Mouse (Mus musculus): Measurements from ENCODE around the gene Ssb. TPM values are rescaled to one million over a fixed set of nuclear protein-coding genes. Genes with fewer than 3 reads are reported as not detected.
A peak's percentile ranks its signal among the peaks of the same experiment; 100 is the strongest.

The Ssb gene
- total RNA-seq (2021), result 10 to 100 TPM; 59.8 to 60.6 TPM
- long read RNA-seq, experiment 1, transcript Ssb-201 (12 exons, 2,001 nt), result major isoform, 39 of 45 reads
- long read RNA-seq, experiment 1, partial matches to known transcripts, result 1 of 45 reads
- long read RNA-seq, experiment 1, other reads (novel, unspliced or antisense), result 3 of 45 reads
- long read RNA-seq, experiment 2, transcript Ssb-201 (12 exons, 2,001 nt), result major isoform, 37 of 49 reads
- long read RNA-seq, experiment 2, partial matches to known transcripts, result 5 of 49 reads
- long read RNA-seq, experiment 2, other reads (novel, unspliced or antisense), result 4 of 49 reads

DNA sequence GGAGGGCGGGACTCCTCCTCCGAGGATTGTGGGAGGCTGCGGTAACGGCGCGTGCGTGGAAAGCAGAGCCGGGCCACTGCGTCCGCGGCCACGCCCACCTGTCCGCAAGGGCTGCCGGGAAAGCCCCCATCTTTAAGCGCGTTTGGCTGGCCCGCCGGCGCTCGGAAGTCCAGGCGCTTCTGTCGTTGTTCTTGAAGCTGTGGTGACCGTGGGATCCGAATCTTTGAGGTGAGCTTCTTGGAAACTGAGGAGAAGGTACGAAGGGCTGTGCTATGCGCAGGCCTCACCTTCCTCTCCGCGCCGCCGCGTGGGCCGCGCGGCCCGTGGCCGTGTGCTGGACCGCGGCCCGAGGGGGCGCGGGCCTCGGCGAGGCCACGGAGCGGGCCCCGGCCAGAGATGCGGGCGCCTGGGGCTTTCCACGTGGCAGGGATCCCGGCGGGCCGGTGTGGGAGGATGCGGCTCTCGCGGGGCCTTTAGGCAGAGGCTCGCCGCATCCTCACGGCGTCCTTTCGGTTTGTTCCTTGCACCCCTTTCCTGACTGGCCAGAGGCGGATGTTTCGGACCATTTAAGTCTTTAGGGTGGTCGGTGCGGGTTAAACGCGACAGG is at the start of gene Ssb:
Gene Ssb (plus strand): TSS at position 78 of the 607 bp plus-strand sequence.
- DNase-seq (ENCODE audit: low spot score), result peak; percentile 92

DNA sequence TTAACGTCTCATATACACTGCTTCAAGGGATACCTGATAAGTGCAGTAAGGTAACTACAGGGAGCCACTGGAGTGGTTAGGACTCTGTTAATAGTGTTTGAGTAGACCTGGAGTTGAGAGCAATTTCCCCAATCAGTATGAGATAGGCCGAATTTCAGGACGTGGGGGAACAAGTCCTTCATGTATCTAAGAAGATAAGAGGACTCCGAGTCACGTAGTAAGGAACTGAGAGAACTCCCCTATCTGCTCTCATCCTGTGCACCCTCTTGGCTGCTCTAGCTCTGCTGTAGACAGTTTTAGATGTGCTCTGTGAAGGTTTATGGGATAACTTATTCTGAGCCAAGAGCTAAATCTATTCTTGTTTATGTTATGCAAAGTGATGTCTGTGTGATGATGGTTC is 44.8 kb upstream of the Ssb start:
- no peak for DNase-seq (ENCODE audit: low spot score)

DNA sequence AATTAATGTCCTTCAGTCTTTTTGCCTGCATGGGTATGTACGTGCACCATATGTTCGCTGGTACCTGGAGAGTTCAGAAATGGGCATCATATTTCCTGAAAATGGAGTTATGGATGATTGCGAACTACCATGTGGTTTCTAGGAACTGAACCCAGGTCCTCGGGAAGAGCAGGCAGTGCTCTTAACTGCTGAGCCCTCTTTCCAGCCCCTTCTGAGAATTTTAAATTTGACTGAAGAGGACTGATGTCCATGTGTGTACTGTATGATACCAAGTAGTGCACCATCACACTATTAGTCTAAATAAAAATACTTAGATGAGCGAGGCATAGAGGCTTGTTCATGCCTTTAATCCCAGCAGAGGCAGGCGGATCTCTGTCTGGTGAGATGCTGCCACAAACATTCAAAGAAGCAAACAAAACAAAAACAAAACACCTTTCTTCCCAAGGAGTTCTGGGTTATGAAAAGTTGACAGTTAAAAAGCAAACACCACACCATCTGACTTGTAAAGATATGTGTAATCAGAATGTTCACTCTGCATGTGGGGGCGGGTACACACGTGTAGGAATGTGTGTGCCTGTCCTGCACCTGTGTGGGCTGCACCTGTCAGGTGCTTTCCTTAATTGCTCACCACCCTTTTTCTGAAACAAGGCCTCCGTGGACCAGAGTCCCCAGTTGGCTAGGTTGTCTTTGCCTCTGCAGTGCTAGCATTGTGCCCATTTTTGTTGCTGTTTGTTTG is 42.8 kb upstream of the Ssb start:
- no peak for DNase-seq (ENCODE audit: low spot score)

DNA sequence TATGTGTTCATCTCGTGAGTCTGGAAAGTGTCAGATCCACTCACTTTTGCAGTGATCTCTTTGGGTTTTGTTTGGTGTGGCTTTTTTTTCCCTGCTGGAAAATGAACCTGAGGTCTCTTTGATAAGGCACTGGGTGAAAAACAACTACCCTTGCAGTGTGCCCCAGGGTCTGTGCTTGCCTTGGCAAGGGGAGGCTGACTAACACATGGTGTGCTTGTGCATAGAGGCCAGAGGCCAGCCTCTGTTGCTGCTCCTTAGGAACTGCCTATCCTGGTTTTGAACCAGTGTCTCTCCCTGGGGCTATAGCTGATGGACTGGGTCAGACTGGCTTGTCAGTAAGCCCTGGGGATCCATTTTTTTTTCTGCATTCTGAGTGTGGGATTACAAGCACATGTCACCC is 41.2 kb upstream of the Ssb start:
- no peak for DNase-seq (ENCODE audit: low spot score)

DNA sequence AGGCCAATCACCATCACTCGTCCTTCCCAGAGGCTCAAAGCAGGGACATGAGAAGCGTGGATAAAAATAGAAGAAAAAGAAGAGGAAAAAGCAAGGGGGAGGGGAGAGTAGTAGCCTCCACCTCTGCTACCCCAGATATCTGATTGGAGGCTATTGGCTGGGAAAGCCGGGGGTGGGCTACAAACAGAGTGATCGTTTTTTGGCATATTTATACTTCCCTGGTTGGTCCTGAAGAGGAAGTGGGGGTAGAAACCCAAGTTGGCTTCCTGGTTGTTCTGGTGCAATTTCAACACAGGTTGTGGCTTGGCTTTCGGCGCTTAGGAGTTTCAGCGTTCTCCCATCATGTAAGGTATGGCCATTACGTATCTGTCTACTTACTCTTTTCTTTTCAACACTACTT is 39.7 kb upstream of the Ssb start, which contains the start of gene Klhl23:
Gene Klhl23 (plus strand): TSS at position 234 of the 400 bp plus-strand sequence.
- no peak for DNase-seq (ENCODE audit: low spot score)

DNA sequence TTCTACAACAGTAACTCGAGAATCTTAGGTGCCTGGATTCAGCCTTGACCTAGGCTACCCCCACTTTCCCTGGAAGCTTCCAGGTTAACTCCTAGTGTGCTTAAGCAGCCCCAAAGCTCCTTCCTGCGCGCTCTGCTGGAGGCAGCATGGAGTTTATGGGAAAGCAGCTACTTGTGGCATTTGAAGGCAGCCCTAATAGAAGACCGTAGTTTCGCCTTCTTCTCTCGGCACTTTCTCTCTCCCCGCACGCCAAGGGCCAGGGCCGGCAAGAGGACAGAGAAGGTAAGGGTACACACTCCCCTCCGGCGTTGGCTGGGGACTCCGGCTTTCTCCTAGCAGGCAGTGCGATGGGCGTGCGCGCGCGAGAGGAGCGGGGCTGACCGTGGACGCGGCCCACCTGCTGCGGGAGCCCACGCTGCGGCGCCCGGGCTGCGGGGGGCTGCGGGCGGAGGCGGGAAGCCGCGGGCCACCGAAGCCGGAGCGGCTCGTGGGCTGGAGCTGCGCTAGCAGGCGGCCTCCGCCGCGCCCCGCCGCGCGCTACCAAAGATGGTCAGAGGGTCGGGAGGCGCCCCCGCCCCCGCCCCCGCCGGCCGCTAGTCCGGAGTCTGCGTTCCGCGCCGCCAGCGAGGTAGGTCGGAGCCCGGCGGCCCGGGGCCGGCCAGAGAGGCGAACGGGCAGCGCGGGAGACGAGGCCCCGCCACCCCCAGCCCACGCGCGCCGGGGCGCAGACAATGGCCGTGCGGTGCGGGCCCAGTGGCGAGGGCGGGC is 38.8 kb upstream of the Ssb start:
- DNase-seq (ENCODE audit: low spot score), result peak; percentile 19

DNA sequence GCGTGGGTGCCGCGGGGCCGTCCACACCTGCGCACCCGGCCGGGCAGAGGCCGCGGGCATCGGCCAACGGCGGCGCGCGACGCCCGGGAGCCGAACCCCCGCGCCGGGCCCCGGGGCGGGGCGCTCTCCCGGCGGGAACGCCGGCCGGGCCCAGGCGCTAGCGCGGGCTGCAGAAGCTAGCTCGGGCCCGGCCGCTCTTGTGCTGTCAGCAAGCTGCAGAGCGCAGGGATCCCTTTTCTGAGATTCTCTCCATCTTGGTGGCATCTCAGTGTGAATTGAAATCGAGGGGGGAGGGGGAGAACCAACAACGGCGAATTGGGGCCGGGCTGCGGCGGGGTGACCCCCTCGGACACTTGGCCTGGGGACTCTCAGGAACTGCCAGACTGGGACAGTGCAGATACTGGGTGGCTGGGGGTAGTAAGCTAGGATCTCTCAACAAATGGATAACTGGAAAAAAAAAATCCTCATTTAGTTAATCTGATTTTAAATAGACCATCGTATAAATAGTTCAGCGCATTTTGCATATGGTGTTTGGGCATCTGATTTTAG is 38.2 kb upstream of the Ssb start:
- DNase-seq (ENCODE audit: low spot score), result no peak

DNA sequence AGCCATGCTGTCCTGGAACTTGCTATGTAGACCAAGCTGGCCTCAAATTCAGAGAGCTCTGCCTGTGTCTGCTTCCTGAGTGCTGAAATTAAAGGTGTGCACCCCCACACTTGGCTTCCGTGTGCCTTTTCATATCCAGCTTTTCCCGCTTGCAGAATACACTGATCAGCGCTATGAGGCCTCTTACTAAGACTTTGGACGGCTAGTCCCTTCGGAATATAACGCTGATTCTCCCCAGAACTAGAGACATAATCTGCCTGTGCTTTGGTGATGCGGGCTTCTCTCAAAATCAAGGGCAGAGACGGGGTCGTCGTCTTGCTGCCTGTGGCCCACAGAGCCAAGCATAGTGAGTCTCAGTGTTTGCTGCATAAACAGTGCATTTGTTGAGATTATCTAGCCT is 35.5 kb upstream of the Ssb start:
- DNase-seq (ENCODE audit: low spot score), result no peak

DNA sequence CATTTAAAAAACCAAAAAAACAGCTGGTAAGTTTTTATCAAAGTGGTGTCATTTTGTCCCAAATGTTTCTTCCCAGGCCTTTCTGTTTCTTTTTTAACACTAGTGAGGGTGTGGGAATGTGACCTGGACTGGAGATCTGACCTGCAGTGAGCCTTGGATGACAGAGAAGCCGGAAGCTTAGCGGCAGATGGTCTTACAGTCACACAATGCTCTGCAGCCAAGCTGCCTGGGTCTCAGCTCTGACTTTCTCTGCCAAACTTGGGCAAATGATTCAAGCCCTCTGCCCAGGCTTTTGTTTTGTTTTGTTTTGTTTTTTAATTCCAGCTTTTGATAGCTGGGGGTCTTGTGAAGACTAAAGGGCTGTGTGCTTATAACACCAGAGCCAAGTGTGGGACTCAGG is 35.0 kb upstream of the Ssb start:
- no peak for DNase-seq (ENCODE audit: low spot score)

DNA sequence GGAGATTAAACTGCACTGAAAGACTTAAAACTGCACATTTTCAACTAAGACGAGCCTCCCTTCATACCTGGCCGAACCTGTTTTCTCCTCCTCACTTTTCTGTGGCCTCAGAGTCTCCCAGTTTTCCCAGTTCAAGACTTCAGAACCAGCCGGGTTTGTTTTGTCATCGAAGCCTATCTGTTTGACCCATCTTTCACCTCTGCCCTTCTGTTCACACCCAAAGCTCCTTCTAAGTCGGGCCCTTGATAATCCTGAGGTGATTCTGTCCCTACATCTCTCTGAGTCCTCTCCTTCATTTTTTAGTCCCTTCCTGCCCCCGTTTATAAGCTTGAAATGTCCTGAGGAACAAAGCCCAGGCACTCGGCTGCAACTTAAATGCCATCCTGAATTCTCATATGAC is 33.3 kb upstream of the Ssb start:
- DNase-seq (ENCODE audit: low spot score), result no peak

DNA sequence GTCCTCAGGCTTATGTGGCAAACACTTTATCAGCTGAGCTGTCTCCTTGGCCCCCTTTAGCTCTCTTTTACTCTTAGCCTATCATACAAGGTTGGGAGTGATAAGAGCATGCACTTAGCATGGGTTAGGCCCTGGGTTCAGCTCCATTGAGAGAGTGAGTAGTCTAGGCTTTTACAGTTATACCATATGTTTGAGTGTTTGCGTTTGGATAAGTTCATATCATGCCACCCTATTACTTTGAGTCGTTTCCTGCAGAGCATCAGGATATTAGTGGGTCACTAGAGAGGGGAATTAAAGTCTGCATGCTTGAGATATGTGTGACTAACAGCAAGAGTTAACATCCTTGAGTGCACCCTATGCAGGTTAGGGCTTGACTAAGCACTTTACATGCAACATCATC is 31.7 kb upstream of the Ssb start:
- no peak for DNase-seq (ENCODE audit: low spot score)

DNA sequence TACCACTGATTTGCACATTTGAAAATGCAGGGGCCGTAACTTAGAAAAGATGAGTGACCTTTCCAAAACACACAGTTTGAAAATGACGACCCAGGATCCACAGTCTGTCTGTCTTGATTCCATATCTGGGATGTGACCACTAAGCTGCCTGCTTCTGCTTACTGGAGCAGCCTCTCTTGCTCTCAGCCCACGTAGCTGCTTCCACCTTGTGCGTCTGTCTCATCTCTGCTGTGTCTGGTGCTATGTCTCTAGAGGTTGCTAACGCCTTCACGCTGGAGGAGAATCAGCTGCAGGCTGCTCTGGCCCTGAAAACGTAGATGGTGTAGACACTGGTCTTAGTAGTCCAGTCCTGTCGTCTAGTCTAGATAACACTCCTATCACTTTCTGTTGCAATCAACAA is 31.2 kb upstream of the Ssb start:
- no peak for DNase-seq (ENCODE audit: low spot score)

DNA sequence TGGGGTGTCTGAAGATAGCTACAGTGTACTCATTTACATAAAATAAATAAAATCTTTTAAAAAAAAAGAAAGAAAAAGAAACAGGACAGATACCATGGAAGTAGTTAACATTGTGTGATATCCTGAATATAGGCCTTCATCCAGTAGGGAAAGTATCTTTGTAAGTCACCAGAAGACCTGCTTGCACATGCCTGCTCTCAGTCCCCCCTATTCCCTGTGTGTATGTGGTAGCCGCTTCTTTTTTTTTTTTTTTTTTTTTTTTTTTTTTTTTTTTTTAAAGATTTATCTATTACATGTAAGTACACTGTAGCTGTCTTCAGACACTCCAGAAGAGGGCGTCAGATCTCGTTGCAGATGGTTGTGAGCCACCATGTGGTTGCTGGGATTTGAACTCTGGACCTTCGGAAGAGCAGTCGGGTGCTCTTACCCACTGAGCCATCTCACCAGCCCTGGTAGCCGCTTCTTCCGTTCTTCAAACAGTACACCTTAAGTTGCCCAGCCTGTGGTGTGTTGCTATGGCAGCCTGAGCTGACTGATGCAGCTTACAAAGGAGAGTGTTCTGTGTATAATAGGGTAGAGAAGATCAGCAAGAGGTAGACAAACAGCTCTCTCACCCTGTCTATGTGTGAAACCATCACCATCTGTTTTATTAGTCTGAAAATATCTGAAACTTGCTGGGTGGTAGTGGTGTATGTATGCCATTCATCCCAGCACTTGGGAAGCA is 24.0 kb upstream of the Ssb start:
- no peak for DNase-seq (ENCODE audit: low spot score)

DNA sequence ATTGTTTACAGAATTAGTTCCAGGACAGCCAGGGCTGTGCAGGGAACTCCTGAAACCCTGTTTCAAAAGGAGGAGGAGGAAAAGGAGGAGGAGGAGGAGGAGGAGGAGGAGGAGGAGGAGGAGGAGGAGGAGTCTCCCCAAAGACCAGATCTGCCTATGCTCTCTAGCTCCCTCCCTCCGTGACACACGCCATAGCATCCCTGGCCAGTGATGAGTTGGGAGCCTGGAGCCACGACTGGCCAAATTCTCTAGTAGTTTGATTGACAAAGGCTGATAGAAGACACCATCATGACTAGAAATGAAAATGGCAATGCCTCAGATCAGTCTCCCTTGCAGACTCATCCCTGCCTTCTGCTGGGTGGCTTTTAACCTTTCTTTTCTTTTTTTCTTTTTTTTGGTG is 23.4 kb upstream of the Ssb start:
- no peak for DNase-seq (ENCODE audit: low spot score)

DNA sequence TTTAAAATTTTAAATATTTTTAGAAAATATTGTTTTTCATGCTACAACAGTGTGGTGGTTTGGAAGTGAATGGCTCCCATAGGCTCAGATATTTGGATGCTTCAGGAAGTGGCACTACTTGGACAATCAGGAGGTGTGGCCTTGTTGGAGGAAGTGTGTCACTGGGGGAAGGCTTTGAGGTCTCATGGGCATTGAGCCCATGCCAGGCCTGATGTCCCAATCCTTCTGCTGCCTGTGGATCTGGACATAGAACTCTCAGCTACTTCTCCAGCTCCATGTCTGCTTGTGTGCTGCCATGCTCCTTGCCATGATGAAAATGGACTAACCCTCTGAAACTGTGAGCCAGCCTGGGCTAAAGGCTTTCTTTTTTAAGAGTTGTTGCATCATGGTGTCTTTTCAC is 22.7 kb upstream of the Ssb start:
- no peak for DNase-seq (ENCODE audit: low spot score)

DNA sequence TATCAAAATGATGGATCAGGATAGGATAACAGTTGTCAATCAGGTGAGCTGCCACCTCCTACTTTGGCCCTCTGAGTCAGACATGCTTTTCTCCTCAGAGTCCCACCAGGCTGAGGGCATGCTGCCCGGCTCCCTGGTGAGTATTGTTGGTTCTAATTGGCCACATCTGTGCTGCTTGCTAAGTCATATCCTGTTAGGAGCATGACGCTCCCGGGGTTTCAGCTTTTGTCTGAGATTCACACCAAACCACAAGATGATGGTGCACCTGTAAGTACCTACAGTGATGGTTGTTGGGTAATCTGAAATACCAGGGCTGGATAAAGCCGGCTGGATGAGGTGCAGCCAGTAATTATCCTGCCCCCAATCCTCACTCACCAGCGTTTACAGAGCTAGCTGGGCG is 21.1 kb upstream of the Ssb start:
- DNase-seq (ENCODE audit: low spot score), result no peak

DNA sequence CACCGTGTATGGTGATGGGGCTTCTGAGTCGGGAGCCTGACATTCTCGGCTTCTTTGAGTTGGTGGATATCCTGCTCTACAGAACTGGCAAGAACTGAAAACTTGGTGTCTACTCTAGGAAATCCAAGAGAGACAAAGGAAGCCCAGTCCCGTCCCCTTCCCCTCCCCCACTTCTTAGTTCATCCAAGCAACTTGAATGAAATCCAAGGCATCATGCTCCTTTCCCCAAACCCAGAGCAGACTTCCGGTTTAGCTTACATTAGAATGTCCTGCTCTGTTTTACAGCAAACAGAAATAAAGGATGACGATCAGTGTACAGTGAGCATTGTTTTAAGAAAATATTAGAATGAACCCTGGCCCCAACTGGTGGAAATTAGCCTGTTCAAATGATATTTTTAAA is 12.1 kb upstream of the Ssb start:
- DNase-seq (ENCODE audit: low spot score), result no peak

DNA sequence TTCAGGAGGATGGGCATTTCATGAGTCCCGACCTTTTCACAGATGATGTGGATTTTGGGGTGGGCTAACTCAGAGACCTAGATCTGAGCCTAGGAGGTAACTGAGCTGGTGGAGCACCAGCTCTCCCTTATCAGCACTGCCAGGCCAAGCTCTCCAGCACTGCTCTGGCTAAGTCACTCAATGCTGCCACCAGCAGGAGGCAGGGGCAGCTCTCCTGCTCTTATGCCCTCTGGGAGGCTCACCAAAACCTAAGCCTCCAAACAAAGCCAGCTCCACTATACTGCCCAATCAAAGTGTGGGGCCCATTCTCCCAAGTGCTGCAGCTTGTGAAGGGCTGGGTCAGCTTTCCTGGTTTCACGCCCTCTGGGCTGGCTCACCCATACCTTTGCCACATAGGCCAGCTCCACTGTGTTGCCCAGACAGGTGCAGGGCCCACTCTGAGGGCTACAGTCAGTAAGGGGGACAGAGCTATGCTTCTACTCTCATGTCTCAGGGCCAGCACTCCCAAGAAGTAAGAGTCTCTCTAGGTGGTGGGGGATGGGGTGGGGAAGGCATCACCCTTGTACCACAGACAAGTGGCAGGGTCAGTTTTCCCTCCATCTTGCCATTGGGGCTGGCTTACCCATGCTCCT is 9.8 kb upstream of the Ssb start:
- DNase-seq (ENCODE audit: low spot score), result no peak

DNA sequence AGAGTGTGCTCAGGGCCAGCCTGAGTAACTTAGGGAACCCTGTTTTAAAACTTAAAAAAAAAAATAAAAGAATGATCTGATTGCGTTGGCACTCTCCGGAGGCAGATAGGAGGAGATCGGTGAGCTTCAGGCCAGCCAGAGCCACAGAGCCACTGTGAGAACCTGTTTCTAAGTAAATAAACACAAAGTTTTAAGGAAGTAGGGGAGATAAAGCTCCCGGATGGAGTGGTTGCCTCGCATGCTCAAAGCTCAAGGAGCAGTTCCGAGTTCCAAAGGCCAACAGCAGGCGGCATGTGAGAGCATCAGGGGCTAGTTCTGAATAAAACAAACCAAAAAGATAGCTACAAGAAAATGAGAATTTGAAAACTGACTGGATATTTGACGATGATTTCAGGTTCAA is 5.0 kb upstream of the Ssb start:
- no peak for DNase-seq (ENCODE audit: low spot score)

DNA sequence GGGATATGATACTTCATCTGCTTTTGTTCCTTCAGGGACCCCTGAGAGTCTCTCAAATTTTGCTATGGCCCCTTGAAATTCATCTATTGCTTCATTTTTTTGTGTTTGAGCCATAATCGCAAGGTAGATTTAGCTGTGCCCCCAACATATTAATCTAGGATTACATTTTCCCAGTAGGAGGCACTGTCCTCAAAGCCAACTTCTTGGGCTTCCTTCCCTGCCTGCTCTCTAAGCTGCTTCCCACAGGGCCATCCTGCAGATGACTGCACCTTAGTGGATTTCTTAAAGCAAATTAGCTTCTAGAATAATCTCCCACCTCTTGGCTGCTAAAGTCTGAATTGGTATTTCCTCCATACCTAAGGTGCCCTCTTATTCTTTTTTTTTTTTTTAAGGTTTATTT is 3.5 kb upstream of the Ssb start:
- no peak for DNase-seq (ENCODE audit: low spot score)

Data from gastrocnemius, adult 18-20 months (tissue).